Mouse (Mus musculus) lung, postnatal 10 days (tissue): ENCODE data around the gene Spcs3.

Experiments
- DNase-seq: peaks from one replicate; pipeline ENCODE4 v3.0.0; 2021

The Spcs3 gene

DNA sequence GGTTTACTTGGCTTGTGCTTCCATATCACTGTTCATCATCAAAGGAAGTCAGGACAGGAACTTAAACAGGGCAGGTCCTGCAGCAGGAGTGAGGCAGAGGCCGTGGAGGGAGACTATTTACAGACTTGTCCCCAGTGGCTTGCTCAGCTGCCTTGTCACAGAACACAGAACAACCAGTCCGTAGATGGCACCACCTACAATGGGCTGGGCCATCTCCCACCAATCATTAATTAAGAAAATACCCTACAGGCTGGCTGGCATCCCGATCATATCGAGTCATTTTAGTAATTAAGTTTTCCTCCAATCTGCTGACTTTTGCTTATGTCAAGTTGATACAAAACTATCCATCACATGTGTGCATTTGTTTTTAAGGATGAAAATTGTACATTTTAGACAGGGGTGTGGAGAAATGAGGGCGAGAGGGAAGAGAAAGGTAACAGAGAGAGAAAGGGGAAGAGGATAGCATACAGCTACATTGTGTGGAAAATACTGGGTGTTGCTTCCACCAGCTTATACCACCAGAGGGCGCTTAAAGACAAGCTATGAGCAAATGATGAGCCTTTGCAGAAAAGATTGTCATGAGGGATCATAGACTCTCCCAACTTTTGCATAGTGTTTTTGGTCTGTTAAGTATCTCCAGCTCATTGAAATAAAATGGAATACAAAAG is 22.2 kb downstream of the Spcs3 start:
- peak; percentile 85 for DNase-seq

DNA sequence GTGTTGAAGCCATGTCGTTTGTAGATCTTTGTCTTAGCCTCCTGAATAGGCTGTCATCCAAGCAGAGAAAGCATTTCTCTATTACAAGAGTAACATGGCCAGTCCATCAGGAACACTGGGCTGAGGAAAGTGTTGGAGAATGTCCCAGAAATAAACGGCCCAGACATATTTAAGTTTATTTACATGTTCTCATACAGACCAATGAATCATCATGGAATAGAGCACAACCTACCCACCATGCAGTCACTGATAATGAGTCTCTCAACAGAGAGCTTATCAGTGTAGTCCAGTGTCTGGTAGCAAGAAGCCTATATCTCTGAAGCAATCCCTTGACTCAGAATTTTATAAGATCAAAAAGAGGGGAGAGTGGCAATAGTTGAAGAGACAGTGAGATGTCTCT is 24.7 kb downstream of the Spcs3 start:
- DNase-seq, result no peak

DNA sequence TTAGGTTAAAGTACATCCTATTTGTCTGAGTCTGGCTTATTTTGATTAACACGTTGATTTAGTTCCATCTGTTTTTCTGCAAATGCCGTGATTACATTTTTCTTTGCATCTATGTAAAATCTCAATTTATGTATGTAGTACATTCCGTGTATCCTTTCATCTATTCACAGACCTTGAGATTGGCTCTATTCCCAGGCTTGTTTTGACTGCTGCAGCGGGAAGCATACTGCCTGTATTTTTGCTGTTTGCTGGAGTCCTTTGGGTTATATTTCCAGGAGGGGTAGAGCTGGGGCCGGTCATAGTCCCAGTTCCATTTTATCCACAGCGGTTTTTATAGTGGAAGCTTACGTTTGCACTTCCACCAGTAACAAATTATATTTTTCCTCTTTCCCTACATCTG is 26.7 kb downstream of the Spcs3 start:
- DNase-seq, result no peak

DNA sequence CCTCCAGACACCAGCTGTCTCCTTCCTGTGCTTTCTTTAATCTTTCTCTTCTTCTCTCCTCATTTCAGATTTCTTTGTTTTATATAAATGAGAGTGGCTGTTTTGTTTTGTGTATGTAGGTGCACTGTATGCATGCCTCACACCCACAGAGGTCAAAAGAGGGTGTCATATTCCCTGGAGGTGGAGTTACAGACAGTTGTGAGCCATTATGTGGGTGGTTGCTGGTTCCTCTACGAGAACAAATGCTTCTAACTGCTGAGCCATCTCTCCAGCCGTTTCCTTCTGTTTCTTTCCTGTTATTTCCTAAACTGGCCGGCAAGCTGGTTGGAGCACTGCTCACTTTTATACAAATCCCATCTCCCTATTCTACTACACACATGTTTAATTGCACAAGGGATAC is 35.9 kb downstream of the Spcs3 start:
- DNase-seq, result no peak

GRCm38 (mm10) chr8:54493110-54493509 is 36.7 kb downstream of the Spcs3 start:
- DNase-seq, result peak; percentile 63

GRCm38 (mm10) chr8:54491934-54492333 is 37.9 kb downstream of the Spcs3 start:
- no peak for DNase-seq

- DNase-seq, result peak; percentile 51
These were observed 38.6 kb downstream of the Spcs3 start for GRCm38 (mm10) chr8:54491057-54491690.

- DNase-seq, result no peak
These were observed 41.4 kb downstream of the Spcs3 start for GRCm38 (mm10) chr8:54488437-54488836.

DNA sequence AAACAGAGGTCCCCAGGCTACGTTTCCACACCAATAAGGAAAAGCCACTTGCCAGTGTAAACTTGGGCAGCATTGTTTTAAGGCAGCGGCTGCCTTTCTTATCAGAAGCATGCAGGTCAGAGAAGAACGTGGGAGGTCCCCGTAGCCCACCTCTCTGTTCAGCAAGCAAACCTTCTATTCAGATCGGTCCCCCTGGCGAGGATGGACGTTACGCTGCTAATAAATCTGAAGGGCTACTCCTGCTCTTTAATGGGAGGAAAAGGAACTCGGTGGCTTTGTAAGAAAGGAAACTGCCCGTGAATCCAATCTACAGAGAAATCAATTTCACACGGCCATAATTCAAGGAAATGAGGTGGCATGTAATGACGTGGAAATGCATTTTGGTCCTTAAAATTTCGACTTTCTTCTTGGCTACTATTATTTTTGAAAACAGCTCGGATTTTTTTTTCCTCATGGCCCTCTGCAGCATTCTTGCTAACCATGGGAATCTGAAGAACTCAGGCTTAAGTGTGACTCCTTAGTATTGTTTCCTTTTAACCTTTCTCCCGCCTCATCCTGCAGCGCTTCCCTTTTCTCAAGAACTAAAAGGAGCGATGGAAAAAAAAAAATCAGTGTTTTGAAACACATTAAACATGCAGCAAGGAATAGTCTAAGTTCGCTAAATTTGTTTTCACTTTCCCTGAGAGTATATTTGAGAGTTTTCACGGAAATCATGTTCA is 43.1 kb downstream of the Spcs3 start:
- DNase-seq, result no peak
